Mouse (Mus musculus): ENCODE measurements around the gene Zbtb20.

- TF ChIP-seq POLR2A (IDR thresholded peaks at IDR 0.05; ENCODE audit: control insufficient read depth, low read depth, low read length) (no peak), CTCF (IDR thresholded peaks at IDR 0.05; ENCODE audit: control insufficient read depth, insufficient read depth, insufficient replicate concordance, low read depth, low read length) (no peak)
These were observed 676.8 kb downstream of the Zbtb20 start for GRCm38 (mm10) chr16:43552443-43552842.
